Mouse (Mus musculus) liver, embryonic 11.5 days (tissue): ENCODE results near the gene Cyfip2. TPM values are rescaled to one million over a fixed set of nuclear protein-coding genes. Genes with fewer than 3 reads are reported as not detected.

Experiments
- microRNA-seq: library from miRNA; unstranded; fragments of <30 nt; microRNA quantifications from one replicate; pipeline ENCODE4, GENCODE M21; 2017; ENCODE audit warnings: borderline number of aligned reads
- polyA plus RNA-seq: library from polyadenylated mRNA; unstranded; fragments of >200 nt; fragmentation: Nextera tagmentation; extraction: Ambion mirVana; gene quantifications from 2 replicates; pipeline ENCODE4 v1.2.1, GENCODE M21; 2014

Cyfip2 gene
- polyA plus RNA-seq, 1 experiment from 2014 or later: 8.7 TPM

Small RNA genes within 50 kb of the gene (microRNA-seq; reads per million reads assigned to microRNA genes)
- not detected for gene Mir7239

Other genes starting within 250 kb of the Cyfip2 start
- gene Nipal4, start 146.4 kb downstream of the Cyfip2 start, polyA plus RNA-seq: 0.33 and 0.48 TPM in 2 replicates
- 0.13 TPM in 1 of 2 replicates, not detected in the other for gene Fndc9, start 77.3 kb downstream of the Cyfip2 start, polyA plus RNA-seq
- 0.05 and 0.14 TPM in 2 replicates for gene Itk, start 76.7 kb upstream of the Cyfip2 start, polyA plus RNA-seq
- gene Fam71b, start 83.7 kb upstream of the Cyfip2 start, polyA plus RNA-seq: not detected in 2 replicates
- 89.0 and 94.6 TPM in 2 replicates for gene Med7, start 124.1 kb upstream of the Cyfip2 start, polyA plus RNA-seq
- gene Havcr2, start 142.1 kb upstream of the Cyfip2 start, polyA plus RNA-seq: 0.15 TPM in 1 of 2 replicates, not detected in the other
- not detected in 2 replicates for gene Gm12169, start 211.4 kb upstream of the Cyfip2 start, polyA plus RNA-seq